Mouse (Mus musculus): ENCODE results near the gene Patz1. TPM values are rescaled to one million over a fixed set of nuclear protein-coding genes. Genes with fewer than 3 reads are reported as not detected.
A peak's percentile ranks its signal among the peaks of the same experiment; 100 is the strongest.

The Patz1 gene
- polyA plus RNA-seq, 1 experiment = 53.9 TPM

DNA sequence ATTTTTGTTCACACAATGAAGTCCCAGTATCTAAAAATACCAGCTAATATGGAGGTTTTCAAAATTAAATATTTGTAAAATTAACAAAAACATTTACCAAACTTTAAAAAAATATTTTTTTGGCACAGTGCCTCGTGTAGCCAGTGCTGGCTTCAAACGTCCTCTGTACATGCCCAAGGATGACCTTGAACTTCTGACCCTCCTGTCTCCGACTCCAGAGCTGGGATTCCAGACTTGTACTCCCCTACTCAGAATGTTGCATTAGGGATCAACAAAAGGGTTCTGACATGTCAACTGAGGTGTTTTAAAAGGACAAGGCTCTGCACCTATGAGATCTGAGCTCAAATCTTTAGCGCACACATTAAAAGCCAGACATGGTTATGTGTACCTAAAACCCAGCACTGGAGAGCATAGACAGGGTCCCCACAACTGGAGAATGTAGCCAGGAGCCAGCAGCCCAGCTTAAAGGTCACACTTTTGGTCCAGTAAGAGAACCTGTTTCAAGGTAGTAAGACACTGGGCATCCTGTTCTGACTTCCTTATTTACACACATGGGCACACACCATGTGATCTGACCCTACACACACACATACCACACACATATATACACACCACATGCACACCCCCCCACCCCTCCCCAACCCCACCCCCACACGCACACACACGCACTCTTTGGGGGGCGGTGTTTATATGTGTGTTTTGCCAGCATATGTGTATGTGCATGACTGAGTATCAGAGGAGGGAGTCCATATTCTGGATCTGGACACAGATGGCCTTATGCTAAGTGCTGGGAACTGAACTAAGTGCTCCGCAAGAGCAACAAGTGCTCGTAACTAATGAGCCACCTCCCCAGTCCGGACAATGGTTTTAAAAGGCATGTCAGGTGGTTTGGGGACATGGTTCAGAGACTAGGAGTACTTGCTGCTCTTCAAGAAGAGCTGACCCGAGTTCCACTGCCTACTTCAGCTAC, 40.4 kb downstream of the Patz1 start:
- WGBS = 48% methylated on average over 11 of the region's 11 CpGs
- no peak overlapping the region for H3K27ac ChIP-seq (ENCODE audit: control insufficient read depth, insufficient read depth, low read depth, low read length, poor library complexity)
- H3K4me3 ChIP-seq (replicated peaks; ENCODE audit: control insufficient read depth, low read depth, low read length) = no peak overlapping the region
- TF ChIP-seq POLR2A (IDR thresholded peaks at IDR 0.05; ENCODE audit: borderline replicate concordance, control insufficient read depth, low read depth, low read length) = no peak
- no peak for TF ChIP-seq CTCF (IDR thresholded peaks at IDR 0.05; ENCODE audit: control insufficient read depth, insufficient read depth, low read length)
- peaks cover 5% of the 10 kb centered on the region; the same call in 1 of the 2 replicates for H3K4me1 ChIP-seq (ENCODE audit: control insufficient read depth, insufficient read depth, low read length)

DNA sequence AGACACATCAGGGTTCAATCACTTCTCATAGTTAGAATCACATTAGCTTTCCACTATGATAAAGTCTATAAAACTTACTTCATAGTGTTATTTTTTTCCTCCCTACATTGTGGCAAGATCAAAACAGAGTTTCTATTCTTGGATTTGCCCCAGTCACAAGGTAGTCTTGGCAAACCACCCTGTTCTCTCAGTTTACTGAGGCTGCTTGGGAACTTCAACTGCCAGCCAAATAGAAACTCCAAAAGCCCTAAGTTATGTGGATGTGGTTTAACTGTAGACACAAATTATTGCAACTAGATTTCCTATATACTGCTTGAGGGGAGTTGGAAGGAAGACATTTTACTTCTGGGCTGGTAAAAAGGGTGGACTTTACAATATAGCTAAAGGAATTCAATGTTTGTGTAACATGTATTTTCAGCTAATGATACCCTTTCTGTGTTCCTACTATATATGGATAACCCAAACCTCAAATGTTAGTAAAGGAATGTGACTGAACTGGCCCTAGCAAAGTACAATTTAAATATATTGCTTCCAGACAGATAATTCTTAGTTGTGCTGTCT, 41.3 kb downstream of the Patz1 start, which contains the start of gene Pik3ip1:
Gene Pik3ip1 (plus strand): TSS at position 511 of the 561 bp plus-strand sequence.
- no peak for TF ChIP-seq POLR2A (IDR thresholded peaks at IDR 0.05; ENCODE audit: borderline replicate concordance, control insufficient read depth, low read depth, low read length)
- no peak for TF ChIP-seq CTCF (IDR thresholded peaks at IDR 0.05; ENCODE audit: control insufficient read depth, insufficient read depth, low read length)
- H3K27ac ChIP-seq (ENCODE audit: control insufficient read depth, insufficient read depth, low read depth, low read length, poor library complexity) = peak within 1 kb of the TSS; percentile 86
- H3K4me1 ChIP-seq (ENCODE audit: control insufficient read depth, insufficient read depth, low read length) = peaks cover 7% of the 10 kb centered on the region; the same call in 1 of the 2 replicates
- H3K4me3 ChIP-seq (replicated peaks; ENCODE audit: control insufficient read depth, low read depth, low read length) = peak within 1 kb of the TSS; percentile 75

DNA sequence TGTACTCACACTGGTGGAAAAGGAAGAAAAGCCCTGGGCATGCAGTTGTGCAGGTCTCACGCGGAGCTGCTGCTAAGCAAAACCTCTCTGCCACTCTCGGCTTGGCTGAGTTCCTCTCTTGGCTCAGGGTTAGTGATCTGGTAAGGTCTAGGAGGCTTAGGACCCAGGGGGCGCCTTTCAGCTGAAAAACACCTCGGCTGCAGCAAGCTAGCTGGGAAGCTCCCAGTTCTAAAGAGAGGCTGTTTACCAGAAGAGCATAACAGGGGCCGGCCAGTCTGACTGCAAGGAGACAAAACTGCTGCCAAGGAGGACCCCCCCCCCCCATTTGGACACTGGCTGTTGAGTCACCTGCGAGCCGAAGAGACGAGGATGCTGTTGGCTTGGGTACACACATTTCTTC, 41.9 kb downstream of the Patz1 start:
- H3K4me3 ChIP-seq (replicated peaks; ENCODE audit: control insufficient read depth, low read depth, low read length) = peak overlapping the region; percentile 75
- peak overlapping the region; percentile 86 for H3K27ac ChIP-seq (ENCODE audit: control insufficient read depth, insufficient read depth, low read depth, low read length, poor library complexity)
- WGBS = 1% methylated on average over 9 of the region's 9 CpGs
- 0 out of 2 replicates have a peak, but pooled peaks have one; percentile 2 for TF ChIP-seq CTCF (IDR thresholded peaks at IDR 0.05; ENCODE audit: control insufficient read depth, insufficient read depth, low read length)
- no peak for TF ChIP-seq POLR2A (IDR thresholded peaks at IDR 0.05; ENCODE audit: borderline replicate concordance, control insufficient read depth, low read depth, low read length)
- peaks cover 8% of the 10 kb centered on the region; the same call in 1 of the 2 replicates for H3K4me1 ChIP-seq (ENCODE audit: control insufficient read depth, insufficient read depth, low read length)

DNA sequence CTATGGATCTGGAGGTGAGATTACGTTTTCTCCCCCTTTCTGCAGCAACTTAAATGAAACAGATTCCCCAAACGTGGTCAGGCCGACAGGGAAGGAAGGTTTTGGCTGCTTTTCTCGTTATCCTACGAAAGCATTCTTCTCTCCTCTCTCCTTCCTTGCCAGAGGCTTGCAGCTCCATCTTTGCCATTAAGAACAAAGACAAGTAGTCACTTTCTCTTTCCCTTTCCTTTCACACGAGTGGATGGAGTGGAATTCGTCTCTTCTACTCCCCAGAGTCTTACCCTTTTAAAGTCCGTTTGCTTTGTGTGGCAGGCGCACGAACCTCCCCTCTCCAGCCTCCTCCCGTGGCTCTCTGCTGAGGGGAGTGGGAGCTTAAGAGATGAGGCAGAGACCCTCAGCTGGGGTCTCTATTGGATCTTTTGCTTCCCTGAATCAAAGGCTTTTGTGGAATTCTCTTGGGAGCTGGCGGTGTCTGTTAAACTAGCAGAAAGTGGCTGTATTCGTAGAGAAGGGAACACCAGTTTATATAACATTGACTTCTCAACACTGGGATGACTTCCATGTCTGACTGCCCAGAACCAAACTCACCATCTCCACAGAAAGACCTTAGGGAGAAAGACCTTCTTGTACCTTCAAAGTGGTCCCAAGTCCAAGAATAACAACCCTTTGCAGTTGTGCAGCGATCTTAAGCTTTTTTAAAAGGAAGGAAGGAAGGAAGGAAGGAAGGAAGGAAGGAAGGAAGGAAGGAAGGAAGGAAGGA, 42.5 kb downstream of the Patz1 start:
- Histone ChIP-seq H3K27ac (ENCODE audit: control insufficient read depth, insufficient read depth, low read depth, low read length, poor library complexity) (peak overlapping the region; percentile 89), H3K4me1 (ENCODE audit: control insufficient read depth, insufficient read depth, low read length) (peaks cover 10% of the 10 kb centered on the region; the same call in 1 of the 2 replicates), H3K4me3 (replicated peaks; ENCODE audit: control insufficient read depth, low read depth, low read length) (peak overlapping the region; percentile 75)
- under 1% methylated on average over 14 of the region's 14 CpGs for WGBS
- no peak for TF ChIP-seq POLR2A (IDR thresholded peaks at IDR 0.05; ENCODE audit: borderline replicate concordance, control insufficient read depth, low read depth, low read length)
- no peak for TF ChIP-seq CTCF (IDR thresholded peaks at IDR 0.05; ENCODE audit: control insufficient read depth, insufficient read depth, low read length)

DNA sequence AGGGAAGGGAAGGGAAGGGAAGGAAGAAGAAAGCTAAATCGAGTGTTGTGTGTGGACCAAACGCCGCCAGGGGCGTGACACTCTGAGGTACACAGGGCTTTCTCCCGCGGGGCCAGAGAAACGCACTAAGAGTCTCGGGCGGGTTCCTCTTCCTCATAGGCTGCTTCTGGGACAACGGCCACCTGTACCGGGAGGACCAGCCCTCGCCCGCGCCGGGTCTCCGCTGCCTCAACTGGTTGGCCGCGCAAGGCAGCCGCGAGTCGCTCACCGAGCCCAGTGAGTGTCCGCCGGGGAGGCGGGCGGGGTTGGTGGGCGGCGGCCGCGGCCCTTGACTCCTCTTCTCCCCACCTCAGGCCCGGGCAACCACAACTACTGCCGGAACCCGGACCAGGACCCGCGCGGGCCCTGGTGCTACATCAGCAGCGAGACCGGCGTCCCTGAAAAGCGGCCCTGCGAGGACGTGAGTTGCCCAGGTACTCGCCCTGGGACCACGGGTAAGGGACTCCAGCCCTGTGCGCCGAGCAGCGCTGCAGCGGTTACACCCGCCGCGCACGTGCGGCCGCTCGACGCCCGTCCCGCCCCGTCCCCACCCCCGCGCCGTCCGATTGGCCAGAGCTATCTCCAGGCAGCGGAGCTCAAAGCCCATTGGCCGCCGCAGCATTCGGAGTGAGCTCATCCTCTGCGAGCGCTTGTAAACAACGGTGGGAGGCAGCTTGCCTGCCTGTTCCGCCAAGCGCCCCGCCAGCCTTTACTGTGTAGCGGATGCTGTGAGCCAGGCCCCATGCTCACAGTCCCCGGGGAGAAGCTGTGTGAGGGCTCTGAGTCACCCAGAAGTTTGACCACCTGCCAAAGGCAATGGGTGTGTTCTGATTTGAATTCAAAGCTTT, 43.3 kb downstream of the Patz1 start:
- Histone ChIP-seq H3K4me3 (replicated peaks; ENCODE audit: control insufficient read depth, low read depth, low read length) (peak overlapping the region; percentile 63), H3K4me1 (ENCODE audit: control insufficient read depth, insufficient read depth, low read length) (peaks cover 10% of the 10 kb centered on the region; the same call in 1 of the 2 replicates), H3K27ac (ENCODE audit: control insufficient read depth, insufficient read depth, low read depth, low read length, poor library complexity) (peak overlapping the region; percentile 89)
- under 1% methylated on average over 75 of the region's 75 CpGs for WGBS
- TF ChIP-seq POLR2A (IDR thresholded peaks at IDR 0.05; ENCODE audit: borderline replicate concordance, control insufficient read depth, low read depth, low read length) (peak; percentile 72), CTCF (IDR thresholded peaks at IDR 0.05; ENCODE audit: control insufficient read depth, insufficient read depth, low read length) (no peak)

DNA sequence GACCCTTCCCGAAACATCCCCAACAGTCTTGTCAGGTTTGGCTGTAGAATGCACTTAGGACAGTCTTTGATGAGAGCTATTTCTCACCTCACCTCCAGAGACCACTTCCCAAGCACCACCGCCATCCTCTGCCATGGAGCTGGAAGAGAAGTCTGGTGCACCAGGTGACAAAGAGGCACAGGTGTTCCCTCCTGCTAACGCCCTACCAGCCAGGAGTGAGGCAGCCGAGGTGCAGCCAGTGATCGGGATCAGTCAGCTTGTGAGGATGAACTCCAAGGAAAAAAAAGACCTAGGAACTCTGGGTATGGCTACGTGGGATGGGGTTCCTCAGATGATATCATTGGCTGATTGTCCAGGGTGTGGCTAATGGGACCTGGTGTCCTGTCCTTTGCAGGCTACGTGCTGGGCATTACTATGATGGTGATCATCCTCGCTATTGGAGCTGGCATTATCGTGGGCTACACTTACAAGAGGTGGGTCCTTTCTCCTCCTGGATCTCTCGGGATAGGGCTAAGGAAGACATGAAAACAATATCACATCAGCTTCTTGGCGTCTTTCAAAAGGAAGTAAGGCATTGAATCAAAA, 44.5 kb downstream of the Patz1 start:
- Histone ChIP-seq H3K27ac (ENCODE audit: control insufficient read depth, insufficient read depth, low read depth, low read length, poor library complexity) (no peak overlapping the region), H3K4me3 (replicated peaks; ENCODE audit: control insufficient read depth, low read depth, low read length) (no peak overlapping the region), H3K4me1 (ENCODE audit: control insufficient read depth, insufficient read depth, low read length) (peaks cover 10% of the 10 kb centered on the region; the same call in 1 of the 2 replicates)
- TF ChIP-seq POLR2A (IDR thresholded peaks at IDR 0.05; ENCODE audit: borderline replicate concordance, control insufficient read depth, low read depth, low read length) (no peak), CTCF (IDR thresholded peaks at IDR 0.05; ENCODE audit: control insufficient read depth, insufficient read depth, low read length) (no peak)
- 78% methylated on average over 11 of the region's 11 CpGs for WGBS
